Mouse (Mus musculus) liver, embryonic 13.5 days (tissue): Measurements from ENCODE around the gene Rmnd5a. TPM values are rescaled to one million over a fixed set of nuclear protein-coding genes. Genes with fewer than 3 reads are reported as not detected.

Experiments
- ATAC-seq: fragments of 200-750 bp; cut with Nextera tagmentation; 2 replicates; pipeline ENCODE4 v1.8.0; 2017; ENCODE audit warnings: low read depth, mild to moderate bottlenecking, moderate number of reproducible peaks, moderate library complexity
- DNase-seq: peaks from one replicate; pipeline ENCODE4 v3.0.0; 2022
- H3K27ac ChIP-seq: fragments of 300-500 bp; sonication (generic); 2 replicates; pipeline ENCODE4 v1.5.1; 2015; ENCODE audit warnings: moderate library complexity, mild to moderate bottlenecking, inconsistent platforms
- H3K27me3 ChIP-seq: fragments of 300-500 bp; sonication (generic); 2 replicates; pipeline ENCODE4 v1.6.1; 2015; ENCODE audit warnings: mild to moderate bottlenecking, inconsistent platforms
- H3K36me3 ChIP-seq: fragments of 300-500 bp; sonication (generic); 2 replicates; pipeline ENCODE4 v1.6.1; 2015; ENCODE audit warnings: mild to moderate bottlenecking, inconsistent platforms
- H3K4me1 ChIP-seq: fragments of 300-500 bp; sonication (generic); replicated peaks from 2 replicates; pipeline ENCODE4 v1.6.1; 2015; ENCODE audit warnings: inconsistent platforms
- H3K4me2 ChIP-seq: fragments of 300-500 bp; sonication (generic); 2 replicates; pipeline ENCODE4 v1.6.1; 2015; ENCODE audit warnings: inconsistent platforms, mild to moderate bottlenecking, moderate library complexity
- H3K4me3 ChIP-seq: fragments of 300-500 bp; sonication (generic); replicated peaks from 2 replicates; pipeline ENCODE4 v1.5.1; 2015; ENCODE audit warnings: mild to moderate bottlenecking, inconsistent platforms
- H3K9ac ChIP-seq: fragments of 300-500 bp; sonication (generic); 2 replicates; pipeline ENCODE4 v1.6.1; 2015; ENCODE audit warnings: mild to moderate bottlenecking, inconsistent platforms
- H3K9me3 ChIP-seq: fragments of 300-500 bp; sonication (generic); replicated peaks from 2 replicates; pipeline ENCODE4 v1.6.1; 2016; ENCODE audit warnings: inconsistent platforms
- WGBS: fragments of 180-500 bp; shearing (Covaris S2); methylation state at CpG from one replicate; pipeline ENCODE4 v1.1.7; 2015; ENCODE audit not compliant: insufficient replicate concordance; 5-methylcytosine and 5-hydroxymethylcytosine counted together
- polyA plus RNA-seq: library from polyadenylated mRNA; unstranded; fragments of >200 nt; fragmentation: Nextera tagmentation; extraction: Ambion mirVana; gene quantifications from 2 replicates; pipeline ENCODE4 v1.2.1, GENCODE M21; 2015

Rmnd5a gene
- polyA plus RNA-seq, 1 experiment from 2014 or later: 6.2 TPM

DNA sequence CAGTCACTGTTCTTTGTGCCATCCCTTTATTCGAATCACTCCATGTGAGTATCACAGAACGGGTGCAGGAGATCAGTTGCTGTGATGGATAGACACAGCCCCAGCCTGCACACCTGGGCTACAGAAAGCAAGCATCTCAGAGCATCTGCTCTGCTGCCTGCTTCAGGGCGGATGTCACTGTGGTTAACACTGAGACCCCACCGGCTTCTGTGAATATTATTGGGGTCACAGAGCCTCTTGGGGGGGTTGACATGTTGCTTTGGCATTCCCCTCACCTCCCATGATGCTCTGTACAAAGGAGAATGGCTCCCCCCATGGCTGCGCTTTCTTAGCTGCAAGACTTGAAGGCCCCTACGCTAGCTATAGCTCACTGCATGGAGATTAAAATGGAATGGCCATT lies 71.0 kb downstream of the Rmnd5a start:
- no peak overlapping the region for H3K4me2 ChIP-seq
- WGBS: 71% methylated on average over 6 of the region's 6 CpGs
- no peak for ATAC-seq

GRCm38 (mm10) chr6:71363995-71364394 lies 76.4 kb downstream of the Rmnd5a start:
- ATAC-seq (no peak), DNase-seq (no peak)
- Histone ChIP-seq H3K9ac (no peak overlapping the region), H3K4me3 (no peak overlapping the region), H3K27ac (no peak overlapping the region), H3K9me3 (no peaks in the 10 kb centered on the region), H3K27me3 (no peaks in the 10 kb centered on the region), H3K36me3 (no peaks in the 10 kb centered on the region), H3K4me2 (no peak overlapping the region), H3K4me1 (no peaks in the 10 kb centered on the region)
- WGBS: 51% methylated on average over 2 of the region's 2 CpGs

More for the DNA sequence above, 71.0 kb downstream of the Rmnd5a start:
- Histone ChIP-seq H3K4me3 (no peak overlapping the region), H3K27ac (no peak overlapping the region), H3K27me3 (no peaks in the 10 kb centered on the region), H3K4me1 (no peaks in the 10 kb centered on the region), H3K9ac (no peak overlapping the region), H3K9me3 (no peaks in the 10 kb centered on the region), H3K36me3 (no peaks in the 10 kb centered on the region)
- DNase-seq: no peak

DNA sequence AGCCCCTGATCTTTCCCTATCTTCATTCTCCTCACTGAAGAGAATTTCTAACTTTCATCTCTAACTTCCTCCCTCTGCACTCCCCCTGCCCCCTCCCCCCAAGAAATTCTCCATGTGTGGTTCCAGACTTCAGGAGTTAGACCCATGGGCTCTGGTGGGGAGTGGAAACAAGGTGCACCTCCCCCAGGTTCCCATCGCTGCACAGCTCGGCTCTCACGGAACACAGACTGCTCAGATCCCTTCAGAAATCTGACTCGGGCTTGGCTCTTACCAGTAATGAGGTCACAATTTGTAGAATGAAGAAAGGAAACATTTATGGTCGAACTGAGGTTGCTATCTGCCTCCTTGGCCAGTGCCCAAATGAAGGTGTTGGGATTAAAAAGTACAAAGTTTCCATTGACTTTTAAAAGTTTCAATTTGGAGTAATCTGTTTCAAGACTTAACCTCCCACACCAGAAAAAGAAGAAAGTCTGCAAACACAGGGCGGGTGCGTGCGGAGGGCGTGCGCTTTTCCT lies 79.2 kb downstream of the Rmnd5a start:
- no peak overlapping the region for H3K4me3 ChIP-seq
- no peaks in the 10 kb centered on the region for H3K27me3 ChIP-seq
- H3K4me1 ChIP-seq: no peaks in the 10 kb centered on the region
- H3K9ac ChIP-seq: no peak overlapping the region
- no peaks in the 10 kb centered on the region for H3K36me3 ChIP-seq
- ATAC-seq (no peak), DNase-seq (no peak)
- H3K4me2 ChIP-seq: no peak overlapping the region
- H3K9me3 ChIP-seq: no peaks in the 10 kb centered on the region
- H3K27ac ChIP-seq: no peak overlapping the region
- WGBS: 77% methylated on average over 10 of the region's 10 CpGs

DNA sequence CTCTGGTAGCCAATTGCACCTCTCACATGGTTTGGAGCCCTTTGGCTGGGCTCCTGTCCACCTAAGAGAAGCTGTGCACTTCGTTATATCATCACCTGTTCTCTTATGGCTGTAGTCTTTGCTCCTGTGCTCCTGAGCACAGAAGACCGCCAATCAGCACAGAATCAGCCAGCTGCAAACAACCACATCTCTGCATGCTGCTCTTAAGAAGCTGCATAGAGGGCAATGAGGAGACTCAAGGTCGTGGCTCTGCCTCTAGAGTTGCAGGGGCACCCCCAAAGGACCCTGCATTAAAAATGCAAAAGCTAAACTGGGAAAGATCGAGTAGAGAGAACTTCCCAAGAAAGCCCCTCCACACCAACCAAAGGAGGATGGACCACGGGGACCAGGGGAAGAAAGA lies 79.7 kb downstream of the Rmnd5a start:
- ATAC-seq: no peak
- Histone ChIP-seq H3K4me1 (no peaks in the 10 kb centered on the region), H3K4me2 (no peak overlapping the region), H3K27me3 (no peaks in the 10 kb centered on the region), H3K27ac (no peak overlapping the region), H3K36me3 (no peaks in the 10 kb centered on the region), H3K9ac (no peak overlapping the region), H3K9me3 (no peaks in the 10 kb centered on the region), H3K4me3 (no peak overlapping the region)
- no peak for DNase-seq
- WGBS: 38% methylated on average over 5 of the region's 5 CpGs

DNA sequence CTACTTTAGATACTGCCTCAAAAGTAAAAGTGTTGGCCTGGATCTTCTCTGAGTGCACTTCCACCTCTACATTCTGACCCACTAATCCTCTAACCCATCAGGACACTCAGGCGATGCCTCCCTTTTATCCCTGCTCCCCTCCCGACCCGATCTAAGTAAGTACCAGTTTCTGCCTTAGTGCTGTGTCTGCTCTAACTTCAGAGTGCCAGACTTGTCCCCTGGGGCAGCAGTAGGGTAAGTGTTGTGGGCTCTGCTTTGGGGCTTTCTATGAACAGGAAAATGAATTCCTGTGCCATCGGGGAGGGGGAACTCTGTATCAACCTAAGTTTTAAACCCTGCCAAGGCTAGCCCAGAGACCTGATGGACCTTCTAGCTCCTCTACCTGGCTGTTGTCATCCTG lies 80.2 kb downstream of the Rmnd5a start:
- Histone ChIP-seq H3K27me3 (no peaks in the 10 kb centered on the region), H3K4me2 (no peak overlapping the region), H3K9ac (no peak overlapping the region), H3K4me3 (no peak overlapping the region), H3K27ac (no peak overlapping the region), H3K36me3 (no peaks in the 10 kb centered on the region), H3K9me3 (no peaks in the 10 kb centered on the region), H3K4me1 (no peaks in the 10 kb centered on the region)
- ATAC-seq: no peak
- no peak for DNase-seq
- WGBS: 72% methylated on average over 4 of the region's 4 CpGs

DNA sequence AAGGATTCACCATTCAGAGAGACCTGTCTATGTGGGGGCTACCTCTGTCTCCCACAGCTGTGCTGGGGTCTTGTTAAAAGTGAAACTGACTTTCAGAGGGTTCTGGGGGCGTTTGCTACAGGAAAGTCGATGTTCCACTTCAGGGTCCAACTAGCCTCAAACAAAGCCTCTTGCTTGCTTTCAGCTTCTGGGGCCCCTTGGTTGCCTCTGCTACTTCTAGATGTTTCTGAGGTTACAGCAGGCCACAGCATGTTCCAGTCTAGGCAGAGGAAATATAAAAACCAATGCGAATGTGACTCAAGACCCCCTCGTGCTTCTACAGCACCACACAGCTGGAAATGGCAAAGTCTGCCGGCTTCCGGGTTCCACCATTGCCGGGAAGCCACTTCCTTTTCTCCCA lies 82.9 kb downstream of the Rmnd5a start:
- ATAC-seq (no peak), DNase-seq (no peak)
- H3K4me1 ChIP-seq: no peaks in the 10 kb centered on the region
- no peak overlapping the region for H3K27ac ChIP-seq
- no peak overlapping the region for H3K4me3 ChIP-seq
- H3K9me3 ChIP-seq: no peaks in the 10 kb centered on the region
- H3K36me3 ChIP-seq: no peaks in the 10 kb centered on the region
- no peak overlapping the region for H3K4me2 ChIP-seq
- 64% methylated on average over 7 of the region's 7 CpGs for WGBS
- H3K9ac ChIP-seq: no peak overlapping the region
- H3K27me3 ChIP-seq: no peaks in the 10 kb centered on the region

- no peaks in the 10 kb centered on the region for H3K27me3 ChIP-seq
- H3K4me1 ChIP-seq: no peaks in the 10 kb centered on the region
- H3K9me3 ChIP-seq: no peaks in the 10 kb centered on the region
- 54% methylated on average over 2 of the region's 2 CpGs for WGBS
- H3K4me3 ChIP-seq: no peak overlapping the region
- no peak overlapping the region for H3K9ac ChIP-seq
- ATAC-seq (no peak), DNase-seq (no peak)
- H3K27ac ChIP-seq: no peak overlapping the region
- H3K4me2 ChIP-seq: no peak overlapping the region
- no peaks in the 10 kb centered on the region for H3K36me3 ChIP-seq
Observed at GRCm38 (mm10) chr6:71353722-71354121, 86.7 kb downstream of the Rmnd5a start.

DNA sequence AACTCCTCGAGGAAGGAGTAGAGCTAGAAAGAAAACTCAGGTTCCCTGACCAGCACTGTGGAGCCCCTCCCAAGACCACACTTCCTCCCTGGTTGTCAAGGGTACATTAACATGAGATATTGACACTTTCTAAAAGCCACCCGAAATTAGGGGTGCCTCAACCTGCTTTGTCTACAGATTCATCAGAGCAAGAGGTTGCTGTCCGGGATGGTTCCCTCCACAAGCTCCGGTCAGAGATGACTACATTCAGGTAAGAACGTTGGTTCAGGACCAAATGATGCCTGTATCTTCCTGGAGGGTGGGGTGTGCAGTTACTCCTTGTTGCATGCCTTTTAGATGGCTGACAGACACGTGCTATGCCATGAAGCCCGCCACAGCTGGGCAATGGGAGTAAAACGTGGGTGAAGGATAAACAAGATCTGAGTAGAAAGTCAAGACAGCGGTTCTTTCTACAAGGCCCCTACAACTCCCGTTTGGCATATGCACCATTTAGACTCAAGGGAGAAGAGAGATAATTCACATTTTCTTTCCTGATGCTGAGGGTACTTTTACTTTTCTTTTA lies 87.5 kb downstream of the Rmnd5a start:
- no peaks in the 10 kb centered on the region for H3K9me3 ChIP-seq
- ATAC-seq (no peak), DNase-seq (no peak)
- H3K9ac ChIP-seq: no peak overlapping the region
- no peak overlapping the region for H3K4me2 ChIP-seq
- no peaks in the 10 kb centered on the region for H3K4me1 ChIP-seq
- 57% methylated on average over 10 of the region's 10 CpGs for WGBS
- no peaks in the 10 kb centered on the region for H3K36me3 ChIP-seq
- H3K27me3 ChIP-seq: no peaks in the 10 kb centered on the region
- H3K27ac ChIP-seq: no peak overlapping the region
- no peak overlapping the region for H3K4me3 ChIP-seq

DNA sequence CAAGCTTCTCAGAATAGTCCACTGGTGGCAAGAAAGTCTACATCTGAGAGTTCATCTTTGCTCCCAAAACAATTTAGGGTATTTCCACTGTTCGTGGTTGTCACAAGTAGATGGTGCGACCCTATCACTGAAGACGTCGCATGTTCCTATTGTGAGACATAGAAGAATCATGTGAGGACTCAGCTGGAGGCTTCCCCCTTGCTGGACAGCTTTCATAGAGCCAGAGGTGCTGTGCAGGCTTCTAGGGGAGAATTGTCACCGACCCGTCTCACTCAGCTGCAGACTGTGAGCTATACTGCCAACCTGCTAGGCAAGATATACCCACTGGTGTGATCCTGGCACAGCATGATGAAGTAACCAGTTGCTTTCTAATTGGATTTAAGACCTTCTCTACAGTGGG lies 88.2 kb downstream of the Rmnd5a start:
- Histone ChIP-seq H3K4me3 (no peak overlapping the region), H3K4me1 (no peaks in the 10 kb centered on the region), H3K9ac (no peak overlapping the region), H3K27ac (no peak overlapping the region), H3K36me3 (no peaks in the 10 kb centered on the region), H3K27me3 (no peaks in the 10 kb centered on the region), H3K9me3 (no peaks in the 10 kb centered on the region), H3K4me2 (no peak overlapping the region)
- WGBS: 75% methylated on average over 6 of the region's 6 CpGs
- ATAC-seq (no peak), DNase-seq (no peak)

GRCm38 (mm10) chr6:71351201-71351600 lies 89.2 kb downstream of the Rmnd5a start:
- Histone ChIP-seq H3K4me3 (no peak overlapping the region), H3K9ac (no peak overlapping the region), H3K4me2 (no peak overlapping the region), H3K36me3 (no peaks in the 10 kb centered on the region), H3K4me1 (no peaks in the 10 kb centered on the region), H3K27me3 (no peaks in the 10 kb centered on the region), H3K9me3 (no peaks in the 10 kb centered on the region), H3K27ac (no peak overlapping the region)
- WGBS: 75% methylated on average over 3 of the region's 3 CpGs
- DNase-seq (no peak), ATAC-seq (no peak)

DNA sequence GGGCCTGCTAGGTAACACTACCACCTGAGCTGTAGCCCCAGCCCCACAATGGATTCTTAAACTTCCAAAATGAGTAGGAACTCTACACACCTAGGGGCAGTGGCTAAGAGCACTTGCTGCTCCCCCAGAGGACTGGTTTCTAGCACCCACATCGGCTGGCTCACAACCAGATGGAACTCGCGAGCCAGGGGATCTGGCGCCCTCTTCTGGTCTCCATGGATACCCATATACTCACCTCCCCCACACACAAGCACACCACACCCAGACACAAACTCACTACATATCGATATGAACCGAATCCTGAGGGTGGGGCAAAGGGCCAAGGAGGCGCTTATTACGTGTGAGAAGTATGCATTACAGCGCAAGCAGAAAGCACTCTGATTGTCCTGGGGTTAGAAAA lies 92.4 kb downstream of the Rmnd5a start:
- H3K4me3 ChIP-seq: no peak overlapping the region
- H3K36me3 ChIP-seq: no peaks in the 10 kb centered on the region
- ATAC-seq: no peak
- H3K27ac ChIP-seq: no peak overlapping the region
- H3K9ac ChIP-seq: no peak overlapping the region
- H3K27me3 ChIP-seq: no peaks in the 10 kb centered on the region
- 84% methylated on average over 9 of the region's 9 CpGs for WGBS
- no peaks in the 10 kb centered on the region for H3K4me1 ChIP-seq
- no peak overlapping the region for H3K4me2 ChIP-seq
- DNase-seq: no peak
- H3K9me3 ChIP-seq: no peaks in the 10 kb centered on the region

DNA sequence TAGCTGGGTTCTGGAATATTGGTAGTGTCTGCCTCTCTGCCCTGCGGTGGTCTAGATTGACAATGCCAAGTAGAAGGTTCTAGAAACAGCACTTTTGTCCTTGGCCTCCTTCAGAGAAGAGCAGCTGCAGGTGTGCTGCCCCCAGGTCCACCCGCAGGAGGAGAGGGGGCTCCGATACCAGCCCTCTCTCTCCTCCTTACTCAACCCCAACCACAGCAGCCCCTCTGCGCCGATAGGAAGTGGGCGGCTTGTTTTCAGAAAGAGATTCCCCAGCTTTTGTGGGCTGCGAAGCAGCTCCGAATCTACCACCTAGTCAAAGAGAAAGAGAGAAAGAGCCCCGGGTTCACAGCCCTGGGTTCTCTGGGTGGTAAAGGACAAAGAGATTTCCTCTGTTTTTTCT lies 99.3 kb downstream of the Rmnd5a start:
- Histone ChIP-seq H3K9ac (no peak overlapping the region), H3K27me3 (no peaks in the 10 kb centered on the region), H3K36me3 (no peaks in the 10 kb centered on the region), H3K4me3 (no peak overlapping the region), H3K9me3 (no peaks in the 10 kb centered on the region), H3K4me2 (no peak overlapping the region), H3K4me1 (no peaks in the 10 kb centered on the region), H3K27ac (no peak overlapping the region)
- DNase-seq (no peak), ATAC-seq (no peak)
- 80% methylated on average over 9 of the region's 9 CpGs for WGBS
